Mouse (Mus musculus): ENCODE measurements around the gene Hnrnph1.
"Not testable (repeated sequence)": the region's sequence is repeated elsewhere in the genome, so short reads cannot be mapped to it uniquely, and the experiment has no call there.

The Hnrnph1 gene

DNA sequence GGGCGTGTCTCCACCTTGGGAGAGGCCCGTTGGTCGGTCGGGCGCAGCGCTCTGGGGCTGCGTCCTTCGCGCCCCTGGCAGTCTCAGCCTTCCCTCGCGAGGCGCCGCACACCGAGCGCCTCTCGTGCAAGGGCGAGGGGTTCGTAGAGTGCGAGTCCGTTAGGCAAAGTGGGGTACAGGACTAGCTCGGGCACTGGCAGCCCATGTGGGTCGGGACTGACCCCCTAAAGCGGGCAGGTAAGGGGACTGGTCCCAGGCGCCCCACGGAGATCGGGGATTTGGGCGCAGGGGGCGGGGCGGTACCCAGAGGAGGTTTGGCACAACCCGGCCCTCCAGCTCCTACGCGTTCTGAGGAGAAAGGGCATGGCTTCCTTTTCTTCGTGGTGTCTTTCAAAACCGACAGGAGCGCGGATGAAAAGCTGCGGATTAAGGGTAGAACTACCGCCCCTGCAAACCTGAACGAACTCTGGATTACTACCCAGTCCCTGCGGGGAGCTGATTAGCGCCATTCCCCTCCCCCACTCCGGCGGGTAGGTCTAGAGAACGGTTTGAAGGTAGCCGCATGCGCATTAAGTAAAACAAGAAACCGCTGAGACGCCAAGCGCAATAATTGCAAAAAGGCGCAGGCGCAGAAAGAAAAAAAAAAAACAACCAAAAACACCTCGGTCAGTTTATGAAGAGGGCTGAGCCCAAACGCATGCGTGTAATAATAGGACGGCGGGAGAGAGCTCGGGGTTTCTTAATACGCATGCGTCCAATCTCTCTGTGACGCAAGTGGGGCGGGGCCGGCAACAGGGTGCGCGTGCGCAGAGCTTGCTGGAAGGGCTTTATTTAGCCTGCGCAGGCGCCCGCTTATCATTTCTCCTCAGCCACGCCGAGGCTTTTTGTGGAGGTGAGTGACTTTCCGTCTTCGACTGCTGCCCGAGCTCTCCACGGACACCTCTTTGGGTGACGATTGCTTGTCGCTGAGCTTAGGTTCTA lies at the start of gene Hnrnph1:
Gene Hnrnph1 (plus strand): TSS at position 80 of the 981 bp plus-strand sequence.
- DNase-seq (ENCODE audit: low spot score in 2 of 2): peak; percentile 98 to 99

DNA sequence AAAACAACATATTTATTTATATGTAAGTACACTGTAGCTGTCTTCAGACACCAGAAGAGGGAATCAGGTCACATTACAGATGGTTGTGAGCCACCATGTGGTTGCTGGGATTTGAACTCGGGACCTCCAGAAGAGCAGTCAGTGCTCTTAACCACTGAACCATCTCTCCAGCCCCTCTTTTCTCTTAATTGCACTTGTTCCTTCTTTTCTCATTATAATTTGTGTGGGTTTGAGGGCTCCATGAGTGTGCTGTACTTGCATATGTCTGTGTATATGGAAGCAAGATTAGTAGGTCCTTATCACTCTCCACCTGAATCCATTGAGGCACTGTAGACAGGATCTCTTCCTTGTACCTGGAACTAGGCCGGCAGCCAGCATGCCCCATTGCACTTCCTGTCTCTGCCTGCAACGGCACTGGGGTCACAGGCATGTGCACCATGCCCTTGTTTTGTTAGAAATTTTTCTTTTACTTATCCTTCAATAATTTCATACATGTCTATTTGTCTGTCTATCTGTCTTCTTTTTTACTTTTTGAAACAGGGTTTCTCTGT lies 48.6 kb upstream of the Hnrnph1 start:
- no peak for DNase-seq (ENCODE audit: low spot score in 2 of 2)

DNA sequence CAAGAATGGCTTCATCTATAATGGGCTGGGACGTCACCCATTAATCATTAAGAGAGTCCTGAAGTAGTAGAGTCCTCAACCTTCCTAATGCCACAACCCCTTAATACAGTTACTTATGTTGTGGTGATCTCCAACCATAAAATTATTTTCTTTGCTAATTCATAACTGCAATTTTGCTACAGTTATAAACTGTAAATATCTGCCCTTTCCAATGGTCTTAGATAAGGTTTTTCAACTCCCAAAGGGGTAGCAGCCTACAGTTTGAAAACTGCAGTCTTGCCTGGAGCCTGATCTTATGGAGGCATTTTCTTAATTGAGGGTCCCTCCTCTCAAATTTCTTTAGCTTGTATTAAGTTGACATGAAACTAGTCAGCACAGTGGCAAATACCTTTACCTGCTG lies 47.4 kb upstream of the Hnrnph1 start:
- no peak for DNase-seq (ENCODE audit: low spot score in 2 of 2)

DNA sequence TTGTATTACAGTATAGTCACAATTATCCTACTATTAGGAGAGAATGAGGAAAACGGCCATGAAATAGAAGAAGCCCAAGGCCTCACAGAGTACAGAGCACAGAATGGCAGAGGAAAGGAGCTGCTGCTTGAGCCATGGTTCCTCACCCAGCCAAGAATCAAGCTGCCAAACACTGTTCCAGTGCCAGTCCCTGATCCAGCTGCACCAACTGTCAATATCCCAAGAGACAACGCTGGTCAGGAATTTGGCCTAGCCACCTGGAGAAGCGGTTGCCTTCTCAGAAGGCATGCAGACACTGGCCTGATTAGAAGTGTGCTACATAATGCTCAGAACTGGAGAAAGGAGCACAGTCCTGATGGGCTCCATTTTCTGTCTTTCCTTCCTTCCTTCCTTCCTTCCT lies 43.6 kb upstream of the Hnrnph1 start:
- DNase-seq (ENCODE audit: low spot score in 2 of 2): no peak

DNA sequence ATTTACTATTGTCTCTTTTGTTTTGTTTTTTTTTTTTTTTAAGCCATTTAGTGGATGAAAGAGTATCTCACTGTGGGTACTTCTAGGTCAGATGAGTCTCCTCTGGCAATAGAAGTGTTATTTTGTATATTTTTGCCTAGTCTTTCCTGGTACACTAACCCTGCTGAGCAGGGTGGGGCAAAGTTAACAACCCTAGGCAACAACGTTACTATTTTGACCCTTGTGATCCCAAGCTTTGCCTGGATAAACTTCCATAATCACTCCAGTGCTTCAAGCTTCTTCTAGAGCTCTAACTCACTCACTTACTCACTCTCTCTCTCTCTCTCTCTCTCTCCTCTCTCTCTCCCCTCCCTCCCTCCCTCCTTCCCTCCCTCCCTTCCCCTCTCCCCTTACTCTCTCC lies 40.7 kb upstream of the Hnrnph1 start:
- no peak for DNase-seq (ENCODE audit: low spot score in 2 of 2)

DNA sequence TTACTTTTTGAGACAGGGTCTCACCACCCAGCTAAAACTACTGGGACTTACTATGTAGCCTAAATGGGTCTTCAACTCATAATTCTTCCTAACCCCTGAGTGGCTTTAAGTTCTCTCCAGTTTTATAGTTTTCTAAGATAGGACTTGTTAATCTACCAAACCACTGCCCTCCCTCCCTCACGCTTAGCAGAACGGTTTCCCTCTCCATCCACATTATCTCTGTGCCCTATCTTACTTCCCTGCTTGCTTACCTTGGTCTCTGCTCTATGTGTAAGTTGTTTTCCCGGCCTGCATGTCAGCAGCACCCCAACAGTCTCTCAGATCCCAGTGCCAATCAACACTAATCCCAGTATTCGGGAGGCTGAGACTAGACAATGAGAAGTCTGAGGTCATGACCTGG lies 39.9 kb upstream of the Hnrnph1 start:
- no peak for DNase-seq (ENCODE audit: low spot score in 2 of 2)

DNA sequence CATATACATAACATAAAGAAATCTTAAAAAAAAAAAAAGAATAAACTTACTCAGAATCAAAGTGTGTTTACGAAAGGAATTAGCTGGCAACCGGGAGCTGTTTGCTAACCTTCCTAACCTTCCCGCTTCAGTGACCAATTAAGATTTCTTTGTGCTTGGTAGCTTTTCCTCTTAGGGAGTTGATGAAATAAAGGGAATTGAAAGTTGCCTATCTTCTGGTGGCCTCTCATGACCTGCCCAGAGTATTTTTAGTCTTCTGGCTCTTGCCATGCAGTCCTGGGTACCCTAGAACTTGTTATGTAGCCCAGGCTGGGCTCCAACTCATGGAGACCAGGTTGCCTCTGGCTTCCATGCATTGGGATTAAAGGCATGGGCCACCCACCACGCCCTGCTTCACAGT lies 31.3 kb upstream of the Hnrnph1 start:
- DNase-seq (ENCODE audit: low spot score in 2 of 2): no peak

DNA sequence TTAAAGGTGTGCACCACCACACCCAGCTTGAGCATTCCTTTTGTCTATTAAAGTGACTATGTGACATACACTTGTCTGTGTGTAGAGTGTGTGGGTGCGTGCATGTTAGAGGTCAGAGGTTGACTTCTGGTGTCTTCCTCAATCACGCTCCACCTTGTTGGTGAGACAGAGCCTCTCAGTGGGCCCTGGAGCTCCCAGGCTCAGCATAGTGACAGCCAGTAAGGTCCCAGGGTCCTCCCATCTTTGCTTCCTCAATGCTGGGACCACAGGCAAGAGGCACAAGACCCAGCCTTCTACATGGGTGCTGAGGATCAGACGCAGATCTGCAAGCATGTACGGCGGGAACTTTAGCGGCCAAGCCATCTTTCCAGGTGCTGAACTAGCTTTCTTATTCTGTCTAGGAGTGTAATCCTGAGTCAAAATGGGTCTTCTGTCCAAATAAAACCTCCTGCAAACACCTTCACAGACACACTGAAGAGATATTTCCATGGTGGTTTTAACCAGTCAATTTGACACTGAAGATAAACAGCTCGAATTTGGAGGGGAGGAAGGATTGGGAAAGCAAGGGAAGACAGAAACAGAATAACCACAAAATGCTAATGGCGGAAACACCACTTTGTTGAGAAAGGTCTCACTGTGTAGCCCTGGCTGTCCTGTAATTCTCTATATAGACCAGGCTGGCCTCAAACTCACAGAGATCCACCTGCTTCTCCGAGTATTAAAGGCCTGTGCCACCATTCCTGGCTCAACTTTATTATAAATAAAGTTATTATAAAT lies 30.3 kb upstream of the Hnrnph1 start:
- DNase-seq (ENCODE audit: low spot score in 2 of 2): no peak

DNA sequence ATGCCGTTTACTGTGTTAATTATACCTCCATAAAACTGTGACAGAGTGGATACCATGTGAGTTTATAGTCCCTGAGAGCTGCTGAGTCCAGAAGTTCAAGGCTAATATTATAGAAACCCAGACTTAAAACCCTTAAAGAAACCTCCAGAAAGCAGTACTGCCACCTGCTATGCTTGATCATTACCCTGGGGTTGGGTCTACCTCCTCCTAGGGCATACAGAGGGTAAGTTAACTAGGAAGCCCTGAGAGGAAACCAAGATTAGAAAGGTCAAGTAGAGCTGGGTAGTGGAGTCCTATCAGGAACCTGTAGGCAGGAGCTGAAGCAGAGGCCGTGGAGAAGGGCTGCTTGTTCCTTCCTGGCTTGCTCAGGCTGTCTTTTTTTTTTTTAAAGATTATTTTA lies 24.6 kb upstream of the Hnrnph1 start:
- DNase-seq (ENCODE audit: low spot score in 2 of 2): no peak

DNA sequence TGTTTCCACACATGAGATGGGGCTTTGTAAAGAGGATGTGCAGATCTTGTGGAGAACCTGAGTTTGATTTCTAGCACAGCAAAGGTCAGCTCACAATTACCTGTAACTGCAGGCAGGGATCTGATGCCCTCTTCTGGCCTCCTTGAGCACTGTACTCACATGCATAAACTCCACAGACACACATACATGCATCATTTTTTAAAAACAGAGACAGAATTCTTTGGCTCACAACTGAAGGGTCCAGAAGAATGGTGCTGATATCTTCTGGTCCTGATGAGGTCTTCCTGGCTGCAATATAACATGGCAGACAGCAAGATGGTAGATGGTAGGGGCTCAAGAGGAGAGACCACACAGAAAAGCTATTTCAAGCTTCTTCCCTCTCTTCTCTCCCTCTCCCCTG lies 22.6 kb upstream of the Hnrnph1 start, which contains the start of gene Cby3:
Gene Cby3 (plus strand): TSS at position 301 of the 400 bp plus-strand sequence.
- DNase-seq (ENCODE audit: low spot score in 2 of 2): no peak

DNA sequence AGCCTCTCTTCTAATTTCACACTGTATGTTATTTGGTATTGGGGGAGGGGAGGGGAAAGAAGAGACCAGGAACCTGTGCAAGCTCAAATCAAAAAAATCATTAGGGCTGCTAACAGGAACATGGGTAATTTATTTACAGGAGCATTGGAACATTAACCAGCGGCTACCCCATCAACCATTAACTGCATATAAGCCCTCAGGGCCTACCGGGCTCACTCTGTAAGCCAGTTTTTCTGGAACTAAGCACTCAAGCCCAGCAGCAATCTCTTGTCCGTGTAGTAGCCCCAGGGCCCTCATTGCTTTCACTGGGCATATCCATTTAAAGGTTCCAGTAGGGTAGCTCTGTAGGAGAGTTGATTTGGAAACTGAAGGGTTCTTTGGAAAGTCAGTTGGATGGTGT lies 21.9 kb upstream of the Hnrnph1 start:
- DNase-seq (ENCODE audit: low spot score in 2 of 2): no peak

DNA sequence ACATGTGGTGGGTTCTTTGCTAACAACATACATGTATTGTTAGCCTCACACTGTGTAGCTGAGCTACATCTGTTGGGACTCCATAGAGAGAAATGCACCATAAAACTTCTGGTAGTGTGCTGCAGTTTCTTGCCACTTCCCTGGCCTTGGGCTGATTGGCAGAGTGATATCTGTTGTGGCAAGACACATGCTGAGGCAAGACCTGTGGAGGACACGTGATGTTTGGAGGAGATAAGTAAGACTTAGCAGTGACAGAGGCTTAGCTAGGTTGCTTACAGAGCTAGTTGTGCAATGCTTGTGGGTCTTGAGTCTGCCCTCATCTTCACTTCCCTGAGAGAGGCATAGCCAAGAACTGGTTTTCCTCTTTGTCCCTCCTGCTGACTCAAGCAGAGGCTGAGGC lies 21.4 kb upstream of the Hnrnph1 start:
- DNase-seq (ENCODE audit: low spot score in 2 of 2): no peak

DNA sequence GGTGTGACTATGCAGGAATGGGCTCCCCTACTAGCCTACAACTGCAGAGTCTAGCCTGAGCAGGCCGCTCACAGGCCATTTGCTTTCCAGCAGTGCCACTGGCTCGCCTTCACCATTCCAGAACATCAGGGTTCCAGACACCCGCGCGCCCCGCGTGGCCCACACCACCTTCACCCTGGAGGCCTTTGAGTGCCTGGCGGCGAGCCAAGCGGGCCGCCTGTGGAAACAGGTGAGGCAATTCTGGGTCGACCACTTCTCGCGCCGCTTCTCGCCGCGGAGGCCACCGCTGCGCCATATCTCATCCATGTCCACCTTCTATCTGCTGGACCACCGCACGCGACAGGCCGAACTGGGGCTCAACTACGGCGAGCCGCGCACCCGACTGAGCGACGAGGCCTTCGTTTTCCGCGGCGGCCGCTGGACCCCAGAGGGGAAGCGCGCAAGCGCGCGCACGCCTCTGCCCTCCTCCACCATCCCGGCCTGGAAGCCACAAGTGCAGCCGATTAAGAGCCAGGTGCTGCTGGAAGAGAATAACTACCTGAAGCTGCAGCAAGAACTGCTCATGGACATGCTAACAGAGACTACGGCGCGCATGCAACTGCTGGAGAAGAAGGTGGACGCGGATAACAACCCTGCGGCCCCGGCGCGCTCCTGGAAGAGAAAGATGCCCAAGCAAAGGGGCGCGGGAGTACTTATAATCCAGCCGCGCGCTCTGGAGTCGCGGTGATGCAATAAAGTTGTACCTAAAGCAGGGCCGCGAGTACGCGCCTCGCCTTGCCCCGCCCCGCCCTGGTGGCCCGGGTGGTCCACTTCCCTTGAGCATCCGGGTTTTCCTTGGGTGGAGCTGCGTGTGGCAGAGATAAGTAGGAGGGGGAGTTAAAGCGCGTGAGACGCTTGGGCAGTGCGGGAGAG lies 17.6 kb upstream of the Hnrnph1 start:
- peak; percentile 53 to 55 for DNase-seq (ENCODE audit: low spot score in 2 of 2)

DNA sequence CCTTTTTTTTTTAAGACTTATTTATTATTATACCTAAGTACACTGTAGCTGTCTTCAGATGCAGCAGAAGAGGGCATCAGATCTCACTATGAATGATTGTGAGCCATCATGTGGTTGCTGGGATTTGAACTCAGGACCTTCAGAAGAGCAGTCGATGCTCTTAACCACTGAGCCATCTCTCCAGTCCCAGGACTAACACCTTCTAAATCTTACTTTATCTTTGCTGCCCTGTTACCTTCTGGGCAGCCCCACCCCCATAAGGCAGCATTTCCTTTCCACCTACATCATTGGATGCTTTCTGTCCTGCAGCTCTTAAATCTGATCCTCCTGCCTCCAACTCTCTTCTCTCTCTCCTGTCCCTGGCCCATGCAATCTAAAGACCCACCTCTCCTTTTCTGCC lies 15.5 kb upstream of the Hnrnph1 start:
- not testable (repeated sequence) for DNase-seq (ENCODE audit: low spot score in 2 of 2)

DNA sequence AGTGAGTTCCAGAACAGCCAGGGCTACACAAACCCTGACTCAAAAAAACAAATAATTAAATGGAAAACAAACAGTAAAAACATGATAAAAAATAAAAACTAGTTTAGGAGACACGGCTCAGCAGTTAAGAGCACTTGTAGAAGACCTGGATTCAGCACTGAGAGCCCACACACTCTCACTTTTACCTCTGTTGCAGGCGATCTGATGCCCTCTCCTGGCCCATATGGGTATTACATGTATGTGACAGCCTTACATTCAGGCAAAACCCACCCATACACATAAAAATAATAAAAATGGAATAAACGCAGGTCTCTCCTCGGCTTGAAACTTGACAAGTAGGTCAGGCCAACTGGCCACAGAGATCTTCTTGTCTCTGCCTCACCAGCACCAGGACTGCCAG lies 12.2 kb upstream of the Hnrnph1 start:
- DNase-seq (ENCODE audit: low spot score in 2 of 2): peak in 1 of 2 experiments; percentile 72

DNA sequence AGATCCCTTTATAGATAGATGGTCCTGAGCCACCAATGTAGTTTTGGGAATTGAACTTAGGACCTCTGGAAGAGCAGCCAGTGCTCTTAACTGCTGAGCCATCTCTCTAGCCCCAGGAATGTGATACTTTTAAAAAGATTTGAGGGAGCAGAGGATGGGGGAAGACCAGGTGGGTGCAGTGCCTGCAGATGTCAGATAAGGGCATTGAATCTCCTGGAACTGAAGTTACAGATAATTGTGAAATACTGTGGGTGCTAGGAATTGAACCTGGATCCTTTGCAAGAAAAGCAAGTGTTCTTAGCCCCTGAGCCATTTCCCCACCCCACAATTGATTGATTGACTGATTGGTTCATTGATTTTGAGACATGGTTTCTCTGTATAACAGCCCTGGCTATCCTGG lies 11.5 kb upstream of the Hnrnph1 start:
- no peak for DNase-seq (ENCODE audit: low spot score in 2 of 2)

DNA sequence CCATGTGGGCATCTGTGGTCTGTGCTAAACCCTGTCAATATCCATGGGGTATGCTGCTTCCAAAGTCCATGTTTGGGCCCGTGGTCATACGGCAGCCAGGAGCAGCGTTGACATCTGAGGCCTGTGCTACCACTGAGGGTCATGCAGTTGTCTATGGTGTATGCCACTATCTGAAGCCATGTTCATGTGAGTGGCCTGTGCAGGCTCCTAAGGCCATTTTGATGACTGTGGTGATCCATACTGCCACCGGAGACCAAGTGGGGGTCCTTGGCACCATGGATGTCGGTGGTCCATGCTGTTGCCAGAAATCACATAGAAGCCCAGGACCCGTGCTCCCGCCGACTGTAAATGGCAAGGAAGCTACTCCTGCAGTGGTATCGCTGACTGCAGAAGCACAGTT lies 9.3 kb upstream of the Hnrnph1 start:
- DNase-seq (ENCODE audit: low spot score in 2 of 2): no peak

DNA sequence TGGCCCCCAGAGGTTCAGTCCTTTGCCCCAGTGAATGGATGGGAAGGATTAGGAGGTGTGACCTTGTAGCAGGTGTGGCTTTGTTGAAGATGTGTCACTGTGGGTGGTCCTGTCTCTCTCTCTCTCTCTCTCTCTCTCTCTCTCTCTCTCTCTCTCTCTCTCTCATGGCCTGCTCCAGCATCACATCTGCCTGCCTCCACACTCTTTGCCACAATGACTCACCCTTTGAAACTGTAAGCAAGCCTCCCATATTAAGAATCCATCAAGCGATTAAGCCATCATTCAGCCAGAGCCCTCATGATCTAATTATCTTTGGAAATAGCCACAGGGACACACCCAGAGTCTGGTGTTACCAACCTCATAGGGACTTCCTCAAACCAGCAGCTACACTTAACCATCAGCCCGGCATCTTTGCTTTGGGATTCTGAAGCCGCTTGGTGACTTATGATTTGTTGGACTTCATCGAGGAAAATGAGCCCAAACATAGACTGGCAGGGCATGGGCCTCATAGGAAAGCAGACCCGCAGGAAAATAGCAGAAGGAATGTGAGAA lies 7.4 kb upstream of the Hnrnph1 start:
- DNase-seq (ENCODE audit: low spot score in 2 of 2): no peak

DNA sequence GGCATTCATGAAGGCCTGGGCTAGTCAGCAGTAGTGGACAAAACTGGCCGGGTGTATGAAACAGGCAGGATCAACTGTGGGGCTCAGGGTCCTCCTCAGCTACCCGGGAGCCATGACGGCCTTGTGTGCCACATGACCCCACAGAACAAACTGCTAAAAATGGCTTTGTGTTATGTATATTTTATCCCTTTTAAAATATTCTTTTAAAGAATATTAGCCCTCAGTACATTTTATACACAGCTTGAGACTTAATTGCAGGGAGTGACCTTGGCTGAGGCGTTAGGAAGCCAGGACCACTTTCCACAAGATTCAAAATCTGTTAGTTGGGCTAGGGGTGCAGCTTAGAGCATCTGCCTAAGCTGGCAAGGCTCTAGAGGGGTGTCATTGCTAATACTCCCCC lies 5.8 kb upstream of the Hnrnph1 start:
- no peak for DNase-seq (ENCODE audit: low spot score in 2 of 2)

DNA sequence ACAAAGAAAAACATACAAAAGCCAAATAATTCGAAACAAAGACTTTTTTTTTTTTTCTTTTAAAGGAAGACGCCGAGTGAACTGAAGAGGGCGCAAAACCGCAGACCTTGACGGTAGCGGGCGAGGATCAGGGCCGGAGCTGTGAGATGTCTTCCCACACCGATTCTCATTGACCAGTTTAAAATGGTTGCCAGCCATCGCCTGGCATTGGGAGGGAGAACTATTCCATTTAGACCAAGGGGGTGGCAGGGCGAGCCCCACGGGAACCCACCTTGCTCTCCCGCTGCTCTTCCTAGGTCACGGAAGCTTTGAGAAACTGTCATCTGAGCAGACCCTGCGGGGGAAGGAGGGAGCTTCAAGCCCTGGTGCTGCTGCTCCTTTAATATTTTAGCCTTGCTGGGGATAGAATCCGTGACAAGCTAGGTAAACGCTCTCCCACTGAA lies 5.4 kb upstream of the Hnrnph1 start:
- DNase-seq (ENCODE audit: low spot score in 2 of 2): peak in 1 of 2 experiments; percentile 41

DNA sequence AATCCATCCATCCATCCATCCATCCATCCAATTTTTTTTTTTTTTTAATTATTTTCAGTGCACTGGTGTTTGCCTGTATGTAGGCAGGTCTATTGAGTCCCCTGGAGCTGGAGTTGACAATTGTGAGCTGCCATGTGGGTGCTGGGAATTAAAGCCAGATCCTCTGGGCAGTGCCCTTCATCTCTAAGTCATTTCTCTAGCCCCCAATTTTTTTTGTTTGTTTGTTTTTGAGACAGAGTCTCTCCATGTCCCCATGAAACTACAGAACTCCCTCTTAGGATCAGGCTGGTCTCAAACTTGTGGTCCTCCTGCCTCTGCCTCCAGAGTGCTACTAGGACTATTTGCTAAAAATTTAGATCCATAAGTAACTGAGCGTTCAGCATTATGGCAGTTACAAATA lies 4.9 kb upstream of the Hnrnph1 start:
- no peak for DNase-seq (ENCODE audit: low spot score in 2 of 2)

All from frontal cortex, postnatal 14 days (tissue).